Mouse (Mus musculus): ENCODE data around the gene S1pr4.

Gene S1pr4

GRCm38 (mm10) chr10:81464405-81465264 is 35.3 kb downstream of the S1pr4 start:
- DNase-seq, result peak; percentile 47

- DNase-seq, result no peak
Measured at GRCm38 (mm10) chr10:81463531-81463930, 36.4 kb downstream of the S1pr4 start.

- DNase-seq, result no peak
Measured at GRCm38 (mm10) chr10:81462917-81463316, 37.0 kb downstream of the S1pr4 start.

GRCm38 (mm10) chr10:81462415-81462804 is 37.5 kb downstream of the S1pr4 start:
- DNase-seq, result no peak

DNA sequence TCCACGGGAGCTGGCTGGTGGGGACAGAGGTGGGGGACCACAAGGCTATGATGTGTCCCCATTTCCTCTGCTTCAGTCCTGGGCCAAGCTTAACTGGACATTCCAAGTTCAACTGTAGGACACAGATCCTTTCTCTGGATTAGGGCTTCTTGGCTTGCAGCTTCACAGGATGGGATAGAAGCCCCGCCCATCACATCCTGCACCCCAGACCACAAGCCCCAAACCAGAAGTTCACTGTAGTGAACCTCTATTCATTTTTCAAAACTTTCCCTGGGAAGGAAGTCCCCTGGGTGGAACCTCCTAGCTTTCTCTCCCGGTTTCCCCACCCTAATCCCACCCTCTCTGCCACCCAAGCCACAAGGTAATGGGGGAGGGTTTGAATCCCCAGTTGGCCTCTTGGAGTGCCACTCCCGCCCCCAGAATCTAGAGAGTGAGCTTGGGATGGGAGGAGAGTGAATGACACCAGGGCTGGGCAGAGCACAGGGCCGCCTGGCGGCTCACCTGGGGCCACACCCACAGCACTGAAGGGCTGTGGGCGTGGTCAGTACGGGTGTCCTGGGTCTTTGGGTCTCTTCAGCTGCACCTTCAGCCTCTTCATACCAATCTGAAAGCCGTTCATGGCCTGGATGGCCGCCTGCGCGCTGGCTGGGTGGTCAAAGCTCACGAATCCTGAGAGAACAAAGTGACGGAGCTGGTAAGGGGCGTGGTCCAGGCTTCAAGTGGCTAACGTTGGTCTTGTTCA is 38.1 kb downstream of the S1pr4 start:
- no peak for DNase-seq

DNA sequence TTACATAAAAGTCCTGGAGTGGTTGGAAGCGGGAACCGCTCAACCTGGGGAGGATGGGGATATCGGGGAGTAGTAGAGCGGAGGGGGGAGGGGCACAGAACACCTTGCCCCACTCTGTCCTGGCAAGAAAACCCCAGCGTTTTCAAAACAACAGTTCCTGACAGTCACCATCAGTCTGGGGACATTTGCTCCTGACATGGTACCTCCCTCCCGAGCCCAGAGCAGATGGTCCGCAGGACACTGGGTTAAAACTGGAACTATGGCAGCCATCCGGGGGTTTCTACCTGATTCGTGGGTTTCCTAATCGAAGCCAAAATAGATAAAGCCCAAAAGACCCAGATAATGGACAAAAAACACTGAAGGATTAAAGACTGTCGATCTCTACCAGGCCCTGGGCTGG is 39.0 kb downstream of the S1pr4 start:
- no peak for DNase-seq

- no peak for DNase-seq
Measured at GRCm38 (mm10) chr10:81460471-81460870, 39.5 kb downstream of the S1pr4 start.

GRCm38 (mm10) chr10:81459399-81459798 is 40.5 kb downstream of the S1pr4 start:
- DNase-seq, result no peak

GRCm38 (mm10) chr10:81458267-81458666 is 41.7 kb downstream of the S1pr4 start:
- DNase-seq, result no peak

- DNase-seq, result no peak
Measured at GRCm38 (mm10) chr10:81457624-81458023, 42.3 kb downstream of the S1pr4 start.

DNA sequence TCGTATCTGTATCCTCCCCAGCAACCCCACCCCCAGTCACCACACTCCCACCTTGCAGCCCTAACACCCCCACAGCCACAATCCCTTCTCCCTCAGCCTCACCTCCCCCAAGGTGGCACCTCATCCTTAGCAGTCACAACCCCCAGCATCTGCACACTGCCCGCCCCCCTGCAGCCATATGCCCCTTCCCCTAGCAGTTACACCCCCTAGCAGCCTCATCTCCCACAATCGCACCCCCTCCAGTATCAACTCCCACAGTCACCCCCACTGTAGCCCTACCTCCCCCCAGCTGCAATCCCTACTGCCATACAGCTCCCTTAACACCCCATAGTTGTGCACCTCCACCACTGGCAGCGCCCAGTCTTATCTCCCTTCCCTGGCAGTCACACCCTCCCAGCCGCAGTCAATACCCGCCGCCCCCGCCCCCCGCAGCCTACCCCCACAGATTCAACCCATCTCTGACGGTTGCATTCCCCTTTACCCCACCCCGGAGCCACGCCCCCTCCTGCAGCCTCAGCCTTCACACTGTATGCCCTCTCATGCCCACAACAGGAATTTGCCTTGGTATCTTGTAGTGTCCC is 42.9 kb downstream of the S1pr4 start:
- DNase-seq, result no peak

DNA sequence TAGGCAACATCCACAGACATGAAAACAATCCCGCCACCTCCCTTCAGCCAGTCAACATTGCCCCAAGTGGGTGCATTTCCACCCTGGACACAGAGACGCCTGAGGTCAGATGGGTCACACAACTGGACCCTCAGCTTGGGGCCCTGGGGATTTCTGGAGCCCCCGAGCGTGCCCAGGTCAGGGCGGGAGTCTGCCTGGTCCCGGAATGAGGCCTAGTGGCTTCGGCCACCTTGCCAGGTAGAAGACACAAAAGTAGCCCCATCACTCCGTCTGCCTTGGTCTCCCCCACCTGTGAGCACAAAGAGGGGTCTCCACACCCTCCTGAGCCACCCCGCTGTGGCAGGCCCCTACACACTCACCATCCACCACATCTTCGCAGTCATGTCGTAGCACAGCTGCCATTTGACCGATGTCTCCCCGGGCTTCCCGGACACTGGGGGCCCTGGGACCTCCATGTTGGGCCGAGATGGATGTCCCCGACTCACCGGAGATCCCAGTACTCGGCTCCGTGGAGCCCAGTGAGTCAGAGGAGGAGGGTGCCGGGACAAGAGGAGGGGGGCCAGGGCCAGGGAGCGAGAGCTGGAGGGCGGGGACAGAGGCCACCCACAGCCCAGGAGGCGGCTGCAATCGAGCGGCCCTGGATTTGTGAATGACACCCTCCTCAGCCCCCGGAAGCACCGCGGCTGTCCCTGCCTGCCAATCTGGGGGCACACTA is 44.6 kb downstream of the S1pr4 start, which contains the start of gene Nfic:
Gene Nfic (minus strand): TSS at position 455 of the 715 bp plus-strand sequence.
- no peak for DNase-seq

DNA sequence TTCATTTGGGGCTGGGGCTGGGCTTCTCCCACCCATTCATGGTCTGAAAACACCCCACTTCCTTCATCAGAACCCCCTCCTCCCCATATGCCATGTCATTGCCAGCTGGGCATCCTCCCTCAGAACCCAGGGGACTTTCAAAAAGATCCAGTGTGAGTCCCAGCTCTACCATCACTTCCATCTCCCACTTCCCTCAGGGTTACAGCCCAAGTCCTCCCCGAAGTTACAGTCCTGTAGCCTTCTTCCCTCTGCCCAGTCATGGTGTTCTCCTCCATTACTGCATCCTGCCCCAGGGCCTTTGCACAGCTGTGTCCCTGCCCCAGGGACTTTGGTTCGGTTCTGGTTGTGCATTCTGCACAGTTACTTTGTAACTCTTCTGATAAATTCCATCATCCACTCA is 45.8 kb downstream of the S1pr4 start:
- DNase-seq, result no peak

DNA sequence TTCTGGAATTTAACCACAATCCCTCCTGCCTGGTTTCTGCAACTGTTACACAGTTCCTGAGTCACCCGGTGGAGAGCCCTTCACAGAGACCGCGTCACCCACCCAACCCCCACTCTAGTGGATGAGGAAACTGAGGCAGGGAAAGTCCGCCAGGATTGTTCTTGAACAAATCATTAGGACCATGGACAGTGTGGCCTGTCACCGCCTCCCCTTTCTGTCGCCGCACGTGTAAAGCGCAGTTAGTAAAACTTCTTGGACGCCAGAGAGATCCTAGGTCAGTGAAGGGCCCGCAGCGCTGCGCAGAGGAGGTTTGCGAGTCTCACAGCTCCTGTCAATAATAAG is 47.0 kb downstream of the S1pr4 start:
- DNase-seq, result no peak

DNA sequence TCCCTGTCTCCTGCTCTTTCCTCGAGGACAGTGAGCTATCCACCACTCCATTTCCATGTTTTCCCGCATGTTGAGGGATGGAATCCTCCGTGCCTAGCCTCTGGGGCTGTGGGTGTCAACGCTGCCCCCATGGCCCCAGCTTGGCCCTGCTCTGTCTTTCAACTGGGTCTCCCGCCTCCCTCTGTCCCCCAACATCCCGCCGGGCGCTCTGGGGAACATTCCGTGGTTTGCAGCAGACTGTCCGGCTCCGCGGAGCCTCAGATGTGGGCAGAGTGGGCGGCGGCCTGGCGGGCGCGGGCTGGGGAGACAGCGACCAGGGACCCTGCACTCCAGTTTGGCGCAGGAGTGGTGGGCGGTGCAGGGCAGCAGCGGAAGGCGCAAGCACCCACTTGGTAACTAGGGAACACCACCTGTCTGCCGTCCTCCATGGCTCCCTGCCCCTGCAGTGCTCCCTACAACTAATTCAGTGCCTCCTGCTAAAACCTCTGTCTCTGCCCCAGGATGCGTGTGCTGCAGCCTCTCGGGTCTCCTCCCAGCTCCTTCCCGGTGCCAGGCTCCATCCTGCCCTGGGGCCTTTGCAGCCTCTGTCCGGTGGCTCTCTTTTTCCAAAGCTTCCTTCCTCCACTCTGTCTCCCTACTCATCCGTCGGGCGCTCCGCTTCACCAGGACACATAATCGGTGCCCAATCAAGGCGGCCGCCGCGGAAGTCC is 47.5 kb downstream of the S1pr4 start:
- DNase-seq, result no peak

DNA sequence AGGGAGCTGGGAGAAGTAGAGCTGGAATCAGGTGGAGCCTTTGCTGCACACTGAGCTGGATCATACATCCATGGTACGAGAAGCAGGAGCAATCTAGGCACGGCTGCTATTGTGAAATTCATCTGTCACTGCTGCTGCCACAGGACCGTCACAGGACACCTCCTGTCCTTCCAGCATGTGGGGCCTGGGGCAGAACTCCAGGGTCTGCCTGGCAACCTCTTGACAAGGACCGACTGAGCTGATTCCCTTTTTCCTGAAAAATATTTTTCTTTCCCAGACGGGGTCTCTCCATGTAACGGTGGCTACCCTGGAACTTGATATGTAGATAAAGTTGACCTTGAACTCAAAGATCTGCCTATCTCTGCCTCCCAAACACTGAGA is 48.6 kb downstream of the S1pr4 start:
- DNase-seq, result no peak

DNA sequence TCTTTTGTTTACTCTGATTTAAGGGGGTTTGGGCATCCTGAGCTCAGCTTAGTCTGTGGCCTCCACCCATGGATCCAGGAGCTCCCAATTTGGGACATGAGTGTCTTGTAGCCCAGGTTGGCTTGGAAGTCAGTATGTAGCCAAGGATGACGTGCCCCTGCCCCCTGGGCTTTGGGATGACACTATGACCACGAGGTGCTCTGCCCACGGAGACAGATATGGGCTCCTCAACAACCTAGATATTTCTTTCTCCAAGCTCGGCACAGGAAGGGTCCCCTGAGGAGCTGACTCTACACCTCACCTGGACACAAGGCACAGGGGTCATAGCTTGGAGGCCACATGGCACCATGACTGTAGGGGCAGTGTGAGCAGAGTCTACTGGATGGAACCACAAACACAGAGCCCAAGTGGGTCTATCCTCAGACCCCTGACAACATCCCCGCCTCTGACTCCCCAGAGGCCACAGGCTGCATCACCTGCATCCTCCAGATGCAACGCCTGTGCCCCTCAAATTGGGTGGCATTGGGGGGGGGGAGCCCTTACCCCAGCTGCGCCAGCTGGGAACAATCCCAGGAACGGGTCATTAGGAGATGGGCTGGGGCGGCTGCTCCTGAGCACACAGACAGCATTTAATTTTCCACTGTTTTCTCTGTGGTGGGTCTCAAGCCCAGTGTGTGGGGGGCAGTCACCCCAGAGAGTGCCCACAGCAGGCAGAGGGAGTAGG is 49.1 kb downstream of the S1pr4 start:
- no peak for DNase-seq

DNA sequence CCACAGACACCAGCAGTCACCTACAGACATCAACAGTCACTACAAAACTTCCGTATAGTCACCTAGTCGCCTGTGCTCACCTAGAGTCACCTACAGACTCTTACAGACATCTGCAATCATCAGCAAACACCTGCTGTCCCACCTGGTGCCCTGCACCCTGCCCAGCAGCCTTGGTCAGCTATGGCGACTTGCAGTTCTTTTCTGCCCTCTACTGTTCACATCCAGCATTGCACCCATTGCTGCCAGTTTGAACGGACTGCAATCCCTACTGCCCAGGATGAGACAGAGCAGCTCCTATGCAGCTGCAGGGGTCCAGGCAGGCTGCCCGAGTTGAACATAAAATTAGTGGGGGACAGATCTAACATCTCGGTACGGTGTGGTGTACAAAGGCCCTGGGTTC is 49.8 kb downstream of the S1pr4 start:
- DNase-seq, result peak; percentile 93
